Mouse (Mus musculus) liver (tissue): ENCODE data around the gene Nsun2.
"Not testable (repeated sequence)": the region's sequence is repeated elsewhere in the genome, so short reads cannot be mapped to it uniquely, and the experiment has no call there.

Experiments
- DNase-seq: peaks from one replicate; pipeline ENCODE4 v3.0.0-alpha.2; 2020; ENCODE audit warnings: mixed read lengths

The Nsun2 gene

DNA sequence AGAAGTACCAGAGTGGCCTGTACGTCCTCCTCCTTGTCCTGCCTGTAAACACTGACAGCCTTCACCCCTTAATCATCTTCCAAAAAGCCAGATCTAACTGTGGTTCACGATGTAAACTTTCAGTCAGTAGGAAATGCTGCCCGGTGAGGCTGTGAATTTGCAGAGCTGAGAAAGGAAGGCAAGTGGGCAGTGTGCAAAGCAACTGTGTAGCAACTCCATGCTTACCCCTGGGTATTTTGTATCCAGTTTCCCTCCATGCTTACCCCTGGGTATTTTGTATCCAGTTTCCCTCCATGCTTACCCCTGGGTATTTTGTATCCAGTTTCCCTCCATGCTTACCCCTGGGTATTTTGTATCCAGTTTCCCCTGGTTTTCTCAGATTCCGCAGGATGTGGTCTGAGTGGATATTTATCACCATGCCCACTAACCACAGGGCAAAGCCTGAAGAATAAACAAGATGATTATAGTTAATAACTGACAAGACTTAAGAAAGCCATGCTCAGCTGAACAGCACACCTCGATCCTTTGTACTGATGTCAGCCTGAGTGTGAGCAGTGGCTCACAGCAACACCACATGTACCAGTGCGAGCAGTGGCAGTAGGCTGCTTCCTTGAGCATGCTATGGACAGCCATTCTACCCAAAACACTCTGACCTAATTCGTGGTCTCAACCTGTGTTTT, 61.2 kb downstream of the Nsun2 start:
- no peak for DNase-seq

DNA sequence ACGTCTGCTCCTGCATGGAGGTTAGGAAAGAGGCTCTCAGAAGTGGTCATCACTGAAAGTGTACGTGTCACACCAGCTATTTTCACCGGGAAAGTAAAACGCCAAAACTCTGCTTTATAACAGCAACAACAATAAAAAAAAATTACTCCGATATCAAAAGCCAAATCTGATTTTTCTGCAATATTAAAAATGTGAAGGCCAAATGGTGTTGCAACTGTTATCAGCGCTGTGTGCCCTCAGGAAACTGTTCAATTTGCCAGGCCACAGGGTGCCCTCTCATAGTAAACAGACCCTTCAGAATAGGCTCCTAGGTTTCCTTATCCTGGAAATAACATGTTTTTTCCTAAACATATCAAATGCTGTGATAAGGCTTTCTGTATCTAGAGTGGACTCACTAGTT, 62.4 kb downstream of the Nsun2 start:
- no peak for DNase-seq

DNA sequence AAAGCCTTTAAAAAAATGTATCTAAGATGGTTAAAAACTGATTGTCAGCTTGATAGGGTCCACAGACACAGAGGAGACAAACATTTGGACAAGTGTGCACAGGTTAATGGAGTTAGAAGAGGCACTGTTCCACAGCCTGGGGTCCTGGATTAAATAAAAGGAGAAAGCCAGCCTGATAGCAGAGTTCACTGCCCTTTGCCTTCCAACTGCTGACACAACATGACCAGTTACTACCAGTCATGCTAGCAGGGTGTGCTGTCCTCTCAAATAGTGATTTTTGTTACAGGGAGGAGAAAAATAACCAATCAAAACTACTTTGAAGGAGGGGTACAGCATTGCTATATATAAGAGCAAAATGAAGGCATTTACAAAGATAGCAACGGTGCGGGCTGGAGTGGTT, 63.0 kb downstream of the Nsun2 start:
- no peak for DNase-seq

DNA sequence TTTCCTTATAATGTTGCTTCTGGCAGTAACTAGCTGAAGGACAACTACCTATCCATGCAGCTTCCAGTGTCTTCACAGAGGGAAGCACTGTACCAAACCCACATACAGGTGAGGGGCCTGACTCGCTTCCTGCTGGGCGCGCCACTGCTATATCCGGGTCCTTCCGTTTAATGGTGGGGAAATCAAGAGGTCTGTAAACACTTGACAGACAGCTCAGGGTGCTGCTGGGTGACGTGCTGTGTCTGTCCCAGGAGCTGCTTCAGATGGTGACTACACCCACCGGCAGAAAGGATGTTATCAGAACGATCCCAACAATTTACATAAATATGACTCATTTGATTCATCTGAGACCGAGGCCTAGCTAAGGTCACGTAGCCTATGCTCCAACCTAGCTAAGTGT, 65.3 kb downstream of the Nsun2 start:
- DNase-seq = no peak

DNA sequence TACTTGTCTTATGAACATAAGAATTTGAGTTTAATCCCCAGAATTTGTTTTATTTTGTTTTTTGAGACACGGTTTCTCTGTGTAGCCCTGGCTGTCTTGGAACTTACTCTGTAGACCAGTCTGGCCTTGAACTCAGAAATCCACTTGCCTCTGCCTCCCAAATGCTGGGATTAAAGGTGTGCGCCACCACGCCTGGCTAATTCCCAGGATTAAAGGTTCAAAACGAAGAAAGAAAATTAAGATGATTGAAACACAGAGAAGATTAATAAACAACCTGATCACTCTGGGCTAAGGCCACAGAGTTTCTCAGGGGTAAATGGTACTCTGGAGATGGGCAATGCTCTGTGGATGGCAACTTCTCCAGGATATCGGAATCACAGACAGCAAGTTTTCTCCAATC, 67.3 kb downstream of the Nsun2 start:
- not testable (repeated sequence) for DNase-seq

DNA sequence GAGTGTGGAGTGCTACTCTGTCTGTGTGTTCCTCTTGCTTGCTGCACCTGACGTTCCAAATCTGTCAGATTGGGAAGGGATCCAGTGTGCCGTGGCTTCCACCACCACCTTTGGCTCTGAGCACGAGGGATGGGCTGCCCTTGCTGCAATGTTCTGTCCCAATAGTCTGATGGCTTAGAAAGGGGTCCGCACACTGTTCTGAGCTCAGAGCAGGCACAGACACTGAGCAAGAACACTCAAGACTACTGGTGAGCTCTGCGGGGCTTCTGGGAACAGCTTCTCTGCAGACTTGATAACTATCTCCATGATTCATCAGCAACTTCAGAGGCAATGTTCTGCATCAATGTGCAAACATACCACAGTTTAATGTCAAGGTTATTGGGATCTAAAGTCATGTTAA, 67.8 kb downstream of the Nsun2 start:
- DNase-seq = no peak

DNA sequence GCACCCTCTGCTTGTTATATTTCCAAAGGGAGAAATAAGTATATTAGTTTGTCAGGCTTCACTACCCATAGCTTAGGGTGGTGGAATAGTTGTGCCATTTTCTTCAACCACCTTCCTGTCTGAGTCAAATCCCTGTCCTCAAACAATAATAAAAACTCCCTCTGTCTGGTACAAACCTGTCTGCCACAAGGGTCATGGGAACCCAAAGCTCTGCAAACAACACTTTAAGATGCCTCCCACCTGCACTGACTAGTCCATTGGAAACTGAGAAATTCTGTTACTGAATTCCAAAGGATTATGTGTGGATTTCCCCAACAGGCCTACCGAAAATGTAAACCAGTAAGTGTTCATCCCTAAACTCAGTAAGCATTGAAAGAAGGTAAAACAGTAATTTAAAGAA, 71.1 kb downstream of the Nsun2 start:
- DNase-seq = no peak

DNA sequence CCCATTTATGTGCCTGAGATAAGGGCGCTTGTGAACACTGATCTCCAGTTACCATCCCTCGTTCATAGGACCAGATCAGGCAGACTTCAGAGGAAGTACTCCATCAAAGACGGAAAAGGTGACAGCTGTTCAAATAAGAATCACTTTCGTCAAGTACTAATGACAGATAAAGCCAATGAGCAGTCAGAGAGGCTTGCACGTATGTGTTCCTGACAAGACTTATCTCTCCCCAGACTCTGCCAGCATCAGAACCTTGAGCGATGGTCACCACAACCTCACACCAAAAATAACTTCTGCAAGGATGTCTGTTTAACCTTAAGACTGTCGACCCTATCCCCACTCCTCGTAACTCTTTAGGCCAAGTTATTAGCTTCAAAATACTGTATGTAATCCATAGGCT, 75.2 kb downstream of the Nsun2 start:
- no peak for DNase-seq

DNA sequence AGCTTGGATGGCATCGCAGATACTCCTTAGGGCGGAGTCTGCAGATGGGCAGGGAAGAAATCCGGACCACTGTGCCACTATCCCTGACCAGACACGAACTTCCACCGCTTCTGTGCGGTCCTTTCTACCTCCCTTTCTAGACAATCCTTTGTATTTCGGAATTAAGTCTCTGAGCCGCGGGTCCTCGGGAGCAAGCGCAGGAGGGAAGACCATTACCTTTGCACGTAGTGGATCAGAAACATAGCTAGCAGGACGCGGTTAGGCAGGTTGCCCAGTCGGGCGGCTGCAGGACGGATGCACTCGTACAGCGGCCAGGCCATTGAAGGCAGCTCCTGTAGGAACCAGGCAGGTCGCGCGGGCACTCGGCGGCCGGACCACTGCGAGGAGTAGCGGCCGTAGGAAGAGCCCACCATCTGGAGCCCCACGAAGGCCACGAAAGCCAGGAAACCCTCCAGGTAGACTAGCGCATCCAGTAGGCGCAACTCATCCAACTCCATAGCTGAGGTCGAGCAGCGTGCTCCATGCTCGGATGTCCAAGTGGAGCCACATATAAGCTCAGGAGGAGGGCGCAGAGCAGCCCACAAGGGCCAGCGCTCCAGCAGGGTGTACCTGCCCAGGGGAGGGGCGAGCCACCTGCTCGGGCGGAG, 77.3 kb downstream of the Nsun2 start:
- no peak for DNase-seq

DNA sequence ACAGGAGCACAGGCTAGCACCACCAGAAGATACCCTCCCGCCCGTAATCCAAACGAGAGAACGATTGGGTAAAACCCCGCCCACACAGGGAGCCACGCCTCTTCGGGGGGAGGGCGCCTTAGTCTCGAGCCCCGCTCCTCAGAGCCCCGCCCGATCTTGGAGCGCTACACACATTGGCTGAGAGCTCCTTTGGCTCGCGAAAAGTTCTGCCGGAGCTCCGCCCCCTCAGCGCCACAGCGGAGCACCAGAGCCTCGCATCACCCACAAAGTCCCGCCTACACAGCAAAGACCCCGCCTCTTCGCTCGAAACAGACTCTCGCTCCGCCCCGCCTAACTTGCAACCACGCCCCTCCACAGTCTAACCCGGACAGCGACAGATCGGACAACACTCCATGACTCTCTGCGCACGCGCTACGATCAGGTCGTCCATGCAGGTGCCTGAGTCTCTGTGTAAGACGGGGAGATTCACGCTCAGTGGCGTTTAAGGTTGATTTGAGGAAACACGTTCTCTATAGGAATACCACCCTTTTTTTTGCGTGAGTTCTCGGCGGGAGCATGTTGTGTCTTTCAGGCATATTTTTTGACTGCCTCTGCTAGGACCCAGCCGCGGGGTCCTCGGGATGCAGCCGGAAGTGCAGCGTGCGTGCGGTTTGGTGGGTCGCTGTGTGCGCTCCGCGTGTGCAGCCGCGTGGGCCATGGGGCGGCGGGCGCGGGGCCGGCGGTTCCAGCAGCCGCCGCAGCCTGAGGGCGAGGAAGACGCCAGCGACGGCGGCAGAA, 78.0 kb downstream of the Nsun2 start, which contains the start of gene Srd5a1:
Gene Srd5a1, minus strand, starts transcription at position 45 of the 777 bp plus-strand sequence.
- DNase-seq = peak; percentile 99

DNA sequence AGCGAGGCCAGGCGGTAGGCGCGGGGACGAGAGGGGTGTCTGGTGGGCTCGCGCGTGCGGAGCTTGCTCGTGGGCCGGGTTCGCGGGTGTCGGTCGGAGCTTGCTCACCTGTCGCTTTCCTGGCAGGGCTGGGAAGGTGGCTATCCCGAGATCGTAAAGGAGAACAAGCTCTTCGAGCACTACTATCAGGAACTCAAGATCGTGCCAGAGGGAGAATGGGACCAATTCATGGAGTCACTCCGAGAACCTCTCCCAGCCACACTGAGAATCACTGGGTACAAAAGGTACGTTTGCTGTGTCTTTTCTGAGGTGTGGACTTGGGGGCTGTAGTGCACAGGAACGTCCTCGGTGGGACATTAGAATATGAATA, 78.6 kb downstream of the Nsun2 start:
- no peak for DNase-seq

DNA sequence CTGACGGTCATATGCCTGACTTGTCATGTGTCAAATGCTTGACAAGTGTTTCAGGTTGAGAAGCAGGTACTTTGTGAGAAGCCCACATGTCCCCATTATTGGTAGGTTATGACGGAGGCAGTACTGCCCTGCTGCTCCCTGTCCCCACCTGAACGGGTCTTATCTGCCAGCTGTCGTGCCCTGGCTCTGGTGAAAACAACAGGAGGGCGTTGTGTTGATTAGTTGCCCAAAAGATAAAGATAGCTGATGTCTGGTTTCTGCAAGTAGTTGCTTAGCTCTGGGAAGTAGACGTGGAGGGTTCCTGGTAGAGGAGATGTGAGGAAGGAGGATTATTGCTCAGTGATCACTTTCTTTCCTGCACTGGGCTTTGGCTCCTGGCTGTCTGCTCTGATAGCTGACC, 83.2 kb downstream of the Nsun2 start:
- DNase-seq = no peak

DNA sequence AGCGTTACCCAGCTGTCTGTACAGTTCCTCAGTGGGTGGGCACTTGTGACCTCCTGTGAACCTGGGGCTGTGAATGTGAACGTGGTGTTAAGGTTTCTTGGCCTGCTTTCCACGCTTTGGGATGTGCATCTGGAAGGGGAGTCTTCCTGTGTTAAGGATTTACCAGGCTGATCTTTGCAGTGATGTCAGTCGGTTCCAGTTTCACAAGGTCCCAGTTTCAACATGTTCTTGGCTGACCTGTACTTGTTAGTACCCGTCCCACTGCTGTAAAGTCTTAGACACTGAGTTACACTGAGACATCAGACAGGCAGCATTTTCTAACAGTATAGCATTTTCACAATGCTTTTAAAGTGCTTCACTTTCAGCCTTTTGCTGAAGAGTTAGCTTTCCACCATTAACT, 90.3 kb downstream of the Nsun2 start:
- DNase-seq = no peak

DNA sequence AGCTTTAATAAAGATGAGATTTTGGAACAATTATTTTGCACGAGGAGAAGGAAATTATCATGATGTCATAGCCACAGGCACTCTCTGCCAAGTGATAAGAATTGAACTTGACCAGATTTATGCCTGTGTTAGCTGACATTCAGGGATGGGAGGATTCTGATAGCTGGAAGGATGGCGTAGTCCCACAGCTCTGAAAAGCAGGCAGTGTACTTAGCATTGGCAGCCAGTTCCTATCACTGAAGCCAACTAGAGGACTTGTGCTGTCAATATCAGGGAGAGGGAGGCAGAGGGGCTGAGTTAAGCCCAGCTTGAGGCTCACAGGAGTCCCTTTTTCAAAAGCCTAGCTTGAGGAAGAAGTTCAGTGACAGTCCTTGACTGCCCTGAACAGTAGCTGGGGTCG, 91.0 kb downstream of the Nsun2 start:
- no peak for DNase-seq

DNA sequence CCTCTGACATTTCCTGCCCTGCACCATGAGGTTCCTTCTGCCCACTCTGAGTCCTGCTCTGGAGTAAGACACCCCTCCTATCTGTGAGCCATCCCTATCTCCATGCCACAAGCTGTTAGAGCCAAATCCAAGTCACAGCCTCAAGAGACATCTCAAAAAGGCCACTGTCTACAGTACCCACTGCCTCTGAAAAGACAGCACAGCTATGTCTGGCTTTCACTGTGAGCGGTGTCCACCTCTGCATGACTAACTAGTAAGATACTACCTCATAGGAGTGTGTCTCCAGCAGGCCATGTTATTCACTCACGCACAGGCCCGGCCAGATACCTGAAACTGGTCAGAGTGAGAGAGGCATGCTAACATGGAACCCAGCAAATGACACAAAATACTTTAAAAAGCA, 94.4 kb downstream of the Nsun2 start:
- no peak for DNase-seq

DNA sequence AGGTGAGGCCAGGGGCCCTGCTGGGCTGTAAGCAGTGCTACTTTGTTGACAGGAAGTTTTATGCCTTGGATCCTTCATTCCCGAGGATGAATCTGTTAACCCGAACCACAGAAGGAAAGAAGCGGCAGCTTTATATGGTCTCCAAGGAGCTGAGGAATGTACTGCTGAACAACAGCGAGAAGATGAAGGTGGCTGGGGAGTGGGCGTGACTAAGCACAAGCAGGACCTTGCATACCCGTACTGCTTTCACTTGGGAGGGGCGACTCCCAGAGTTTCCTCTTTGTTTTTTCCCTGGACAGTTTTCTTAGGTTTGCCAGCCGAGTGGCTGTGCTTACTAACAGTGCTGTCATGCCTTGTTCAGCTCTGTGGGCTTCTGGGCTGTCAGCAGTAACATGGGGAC, 97.0 kb downstream of the Nsun2 start:
- DNase-seq = no peak

DNA sequence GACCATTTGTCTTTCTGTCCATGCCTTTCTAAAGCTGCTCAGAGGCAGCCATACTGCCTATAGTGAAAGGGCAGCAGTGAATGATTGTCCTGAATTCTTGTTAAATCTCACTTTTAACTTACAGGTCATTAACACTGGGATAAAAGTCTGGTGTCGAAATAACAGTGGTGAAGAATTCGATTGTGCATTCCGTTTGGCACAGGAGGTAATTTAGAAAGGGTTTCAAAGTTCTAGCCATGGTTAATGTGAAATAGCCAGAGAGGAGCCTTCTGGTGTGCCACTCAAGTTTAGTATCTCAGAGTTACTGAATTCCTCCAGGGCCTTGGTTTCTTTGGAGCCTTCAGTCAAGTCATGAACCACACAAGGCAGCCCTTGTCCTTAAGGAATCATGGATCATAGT, 97.6 kb downstream of the Nsun2 start:
- no peak for DNase-seq

DNA sequence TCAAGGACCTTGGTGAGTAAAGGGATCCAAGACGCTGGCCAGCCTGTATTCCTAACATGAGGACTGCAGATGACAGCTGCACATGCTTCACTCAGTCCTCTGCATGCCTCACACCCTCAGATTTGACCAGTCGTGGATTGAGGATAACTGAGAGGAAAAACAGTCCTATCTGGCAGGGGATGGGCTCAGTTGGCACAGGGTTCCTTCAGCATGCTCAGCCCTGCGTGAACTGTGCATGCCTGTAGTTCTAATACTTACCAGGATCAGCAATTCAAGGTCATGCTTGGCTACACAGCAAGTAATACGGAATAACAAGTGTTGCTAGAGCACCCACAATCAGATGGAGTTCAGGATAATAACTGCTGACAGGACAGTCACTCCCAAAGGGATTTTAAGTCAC, 98.1 kb downstream of the Nsun2 start:
- DNase-seq = no peak

DNA sequence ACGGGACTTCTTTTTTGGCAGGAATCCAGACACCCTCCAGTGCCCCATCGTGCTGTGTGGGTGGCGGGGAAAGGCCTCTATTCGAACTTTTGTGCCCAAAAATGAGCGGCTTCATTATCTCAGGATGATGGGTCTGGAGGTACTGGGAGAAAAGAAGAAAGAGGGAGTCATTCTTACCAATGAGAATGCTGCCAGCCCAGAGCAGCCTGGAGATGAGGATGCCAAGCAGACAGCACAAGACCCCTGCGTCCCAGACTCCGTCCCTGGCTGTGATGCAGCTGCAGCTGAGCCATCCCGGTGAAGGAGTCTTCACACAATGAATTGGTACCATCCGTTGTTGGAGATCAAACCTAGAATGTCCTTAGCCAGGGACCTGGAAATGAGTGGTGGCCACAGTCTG, 100.0 kb downstream of the Nsun2 start:
- DNase-seq = no peak

DNA sequence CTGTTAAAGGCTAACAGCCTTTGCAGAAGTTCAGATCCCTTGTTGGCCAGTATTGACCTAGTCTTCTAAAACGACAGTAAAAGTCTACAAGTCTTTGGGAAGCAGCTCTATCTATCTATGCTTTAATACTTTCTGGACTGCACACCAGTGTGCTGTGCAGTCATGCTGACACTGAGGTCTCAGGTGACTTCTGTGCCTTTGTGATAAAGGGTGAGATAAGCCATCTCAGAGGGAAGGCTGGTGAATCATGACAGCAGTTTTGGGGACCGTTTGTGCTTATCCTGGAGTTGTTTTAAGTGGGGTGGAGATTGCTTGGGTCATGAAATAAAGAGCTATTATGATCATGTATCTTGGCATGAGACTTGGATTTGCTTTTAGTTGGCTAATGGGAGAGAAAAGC, 100.4 kb downstream of the Nsun2 start:
- DNase-seq = no peak

DNA sequence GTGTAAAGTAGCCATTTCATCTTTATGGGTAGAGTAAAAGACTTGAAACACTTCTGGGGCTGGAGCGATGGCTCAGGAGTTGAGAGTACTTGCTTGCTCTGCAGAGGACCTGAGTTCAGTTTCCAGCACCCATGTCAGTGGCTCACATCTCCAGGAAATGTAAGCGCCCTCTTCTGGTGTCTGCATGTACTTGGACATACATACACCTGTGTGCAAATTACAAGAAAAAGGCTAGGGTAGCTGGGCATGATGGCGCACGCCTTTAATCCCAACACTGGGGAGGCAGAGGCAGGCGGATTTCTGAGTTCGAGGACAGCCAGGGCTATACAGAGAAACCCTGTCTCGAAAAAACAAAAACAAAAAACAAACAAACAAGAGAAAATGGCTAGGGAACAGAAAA, 102.3 kb downstream of the Nsun2 start:
- DNase-seq = not testable (repeated sequence)

DNA sequence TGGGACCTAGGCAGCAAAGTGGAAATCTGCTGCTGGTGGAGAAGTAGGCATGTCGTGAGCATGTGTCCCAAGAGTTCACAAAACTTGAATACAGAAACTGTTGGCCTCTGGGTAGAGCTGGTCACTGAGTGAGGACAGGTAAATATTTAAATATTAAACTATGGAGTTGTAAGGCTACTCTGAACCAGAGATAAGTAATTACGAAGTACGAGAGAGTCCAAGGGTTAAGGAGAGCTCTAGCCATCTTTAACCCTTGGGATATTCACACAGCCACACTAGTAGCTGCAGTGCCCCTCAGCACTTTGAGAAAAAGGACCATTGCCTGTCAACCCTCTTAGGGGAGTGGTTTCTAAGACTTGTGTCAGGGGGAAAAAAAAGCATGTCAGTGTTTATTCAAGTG, 102.8 kb downstream of the Nsun2 start:
- no peak for DNase-seq

DNA sequence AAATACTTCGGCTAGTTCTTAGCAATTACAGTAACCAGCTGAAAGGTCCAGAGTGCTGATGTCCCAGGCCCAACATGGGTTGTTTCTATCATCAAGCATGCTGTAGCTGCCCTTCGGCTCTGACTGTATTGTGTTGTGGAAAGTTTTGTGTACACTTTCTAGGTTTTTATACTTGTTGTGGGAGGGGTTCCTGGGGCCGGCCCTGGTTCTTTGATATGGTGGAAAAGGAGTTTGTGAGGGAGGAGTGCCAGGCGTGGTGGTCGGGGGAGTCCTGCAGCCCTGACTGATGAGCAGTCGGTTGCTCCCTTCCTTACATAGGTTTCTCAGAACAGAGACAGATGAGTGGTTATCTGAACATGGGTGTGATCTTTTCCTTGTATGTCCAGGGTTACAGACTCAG, 103.3 kb downstream of the Nsun2 start:
- DNase-seq = no peak

DNA sequence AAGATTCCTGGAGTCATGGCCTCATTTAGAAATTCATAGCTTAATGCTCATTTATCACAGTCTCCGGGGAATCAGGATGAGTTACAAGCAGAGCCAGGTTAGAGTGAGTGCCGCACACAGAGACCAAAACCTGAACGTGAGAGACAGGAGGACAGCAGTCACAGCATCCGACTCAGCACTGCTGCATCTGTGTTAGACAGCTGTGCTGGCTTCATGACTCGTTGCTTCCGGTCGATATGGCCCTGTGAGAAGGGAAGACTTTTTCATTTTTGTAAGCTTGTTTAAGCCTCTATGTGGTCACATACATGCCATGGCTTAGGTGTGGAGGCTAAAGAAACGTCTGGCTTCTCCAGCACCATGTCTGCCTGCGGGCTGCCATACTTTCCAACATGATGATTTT, 104.1 kb downstream of the Nsun2 start:
- no peak for DNase-seq
